Mouse (Mus musculus): ENCODE data around the gene Nlk.

- TF ChIP-seq GATA1 (IDR thresholded peaks at IDR 0.05; ENCODE audit: borderline replicate concordance, low read length) = no peak
- TF ChIP-seq FLI1 (IDR thresholded peaks at IDR 0.05; ENCODE audit: low read length) = no peak
Observed at GRCm38 (mm10) chr11:78594271-78594964, 102.8 kb downstream of the Nlk start.

Data from megakaryocyte, embryonic 14.5 days (primary cell).